In the genomic region with DNA sequence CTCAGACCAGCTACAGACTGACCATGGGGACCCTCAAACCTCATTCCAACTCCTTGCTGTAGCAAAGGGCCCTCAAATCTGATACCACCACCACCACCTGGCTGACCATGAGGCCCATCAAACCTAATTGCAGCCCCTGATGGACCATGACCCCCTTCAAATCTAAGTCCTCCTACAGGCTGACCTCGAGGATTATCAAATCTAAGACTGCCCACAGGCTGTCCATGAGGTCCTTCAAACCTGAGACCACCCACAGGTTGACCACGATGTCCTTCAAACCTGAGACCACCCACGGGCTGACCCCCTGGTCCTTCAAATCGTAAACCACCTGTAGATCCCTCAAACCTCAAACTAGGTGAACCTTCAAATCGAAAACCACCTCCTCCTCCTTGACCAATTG, we compare ENCODE assay signal across 12 mouse cellular contexts.
"Had no signal": no experiment of that assay in that cellular context is flagged by ENCODE, and none has a peak within 500 bp of the region (broad histone marks: within the 10 kb centered on the region; RNA-seq: fewer than 3 reads in every experiment).

No protein-coding gene starts in this region.

- DNase-seq: kidney, postnatal 25 days; layer of hippocampus, adult 9-11 months; layer of hippocampus, postnatal 36 days; midbrain, embryonic 14.5 days; right cerebral cortex, adult 18-20 months; right cerebral cortex, postnatal 25 days; thymus, postnatal 4 days had no signal

- H3K27me3 ChIP-seq: limb, embryonic 15.5 days; liver, embryonic 15.5 days; lung, embryonic 15.5 days; neural tube, embryonic 15.5 days had no signal

- H3K4me2 ChIP-seq: limb, embryonic 15.5 days; liver, embryonic 15.5 days; lung, embryonic 15.5 days; neural tube, embryonic 15.5 days had no signal

- H3K9ac ChIP-seq: limb, embryonic 15.5 days; liver, embryonic 15.5 days; lung, embryonic 15.5 days; neural tube, embryonic 15.5 days had no signal

- H3K27ac ChIP-seq: limb, embryonic 15.5 days; liver, embryonic 15.5 days; lung, embryonic 15.5 days; neural tube, embryonic 15.5 days had no signal

- H3K4me3 ChIP-seq: limb, embryonic 15.5 days; liver, embryonic 15.5 days; lung, embryonic 15.5 days; myocyte; neural tube, embryonic 15.5 days had no signal

- H3K4me1 ChIP-seq: limb, embryonic 15.5 days had no signal

- H3K9me3 ChIP-seq: limb, embryonic 15.5 days; liver, embryonic 15.5 days; lung, embryonic 15.5 days; neural tube, embryonic 15.5 days had no signal
